Mouse (Mus musculus) brain, embryonic 14.5 days (tissue): ENCODE data around the gene Brox. TPM values are rescaled to one million over a fixed set of nuclear protein-coding genes. Genes with fewer than 3 reads are reported as not detected.

Experiments
- DNase-seq: peaks from one replicate; pipeline ENCODE4 v3.0.0-alpha.2; 2011; ENCODE audit warnings: low read depth
- CTCF ChIP-seq: fragments of 200-500 bp; IDR thresholded peaks from 2 replicates; pipeline ENCODE4 v1.5.1; 2012; ENCODE audit warnings: inconsistent platforms, mild to moderate bottlenecking, moderate library complexity, borderline replicate concordance; ENCODE audit not compliant: insufficient read depth, insufficient read length; ENCODE audit errors: extremely low read depth
- POLR2A ChIP-seq: fragments of 200-500 bp; IDR thresholded peaks from 2 replicates; pipeline ENCODE4 v1.6.1; 2012; ENCODE audit warnings: mild to moderate bottlenecking, inconsistent platforms, borderline replicate concordance; ENCODE audit not compliant: poor library complexity, insufficient read depth, insufficient read length, severe bottlenecking; ENCODE audit errors: extremely low read depth
- polyA plus RNA-seq: library from polyadenylated mRNA; depleted of rRNA; stranded (reverse); fragments of >200 nt; gene quantifications from 2 replicates; pipeline ENCODE4 v1.2.3, GENCODE M21; 2012

Brox gene
- polyA plus RNA-seq, 1 experiment: 82.1 TPM

GRCm38 (mm10) chr1:183308476-183308875 is 11.4 kb upstream of the Brox start:
- no peak for TF ChIP-seq CTCF
- no peak for TF ChIP-seq POLR2A

DNA sequence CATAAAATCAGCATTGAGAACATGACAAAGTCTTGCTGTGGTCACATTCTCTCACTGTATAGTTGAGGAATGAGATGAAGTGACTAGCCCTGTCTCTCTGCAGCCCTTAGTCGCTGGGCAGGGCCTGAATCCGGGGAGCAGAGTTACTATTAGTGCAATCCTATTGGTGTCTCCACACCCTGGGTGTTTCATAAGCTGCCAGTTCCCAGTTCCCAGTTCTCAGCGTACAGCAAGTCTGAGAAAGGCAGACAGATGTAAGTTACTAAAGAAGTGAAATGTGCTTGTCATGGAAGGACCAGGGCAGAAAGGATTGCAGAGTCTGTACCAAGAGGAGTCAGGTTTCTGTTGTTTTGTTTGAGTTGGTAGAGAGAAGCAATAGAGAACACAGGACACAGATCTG is 10.5 kb upstream of the Brox start:
- TF ChIP-seq CTCF (no peak), POLR2A (no peak)

More at GRCm38 (mm10) chr1:183308476-183308875, 11.4 kb upstream of the Brox start:
- DNase-seq: no peak

DNA sequence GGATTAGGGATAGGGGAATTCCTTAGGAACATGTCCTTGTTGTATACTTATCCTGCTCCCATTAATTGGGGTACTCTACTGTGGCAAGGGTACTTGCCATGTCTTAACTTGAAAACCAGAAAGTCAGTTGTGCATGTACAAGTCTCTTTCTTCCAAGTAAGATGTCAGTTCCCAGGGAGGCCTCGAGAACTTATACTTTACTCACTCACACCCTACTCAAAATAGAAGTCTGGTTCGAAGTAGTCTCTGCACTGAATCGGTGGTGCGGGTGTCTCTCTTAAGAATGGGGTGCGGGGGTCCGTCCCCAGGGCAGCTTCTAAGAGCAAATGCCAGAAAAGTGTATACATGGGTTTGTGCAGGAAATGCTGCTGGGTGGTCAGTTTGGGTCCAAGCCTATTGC is 2.1 kb upstream of the Brox start:
- DNase-seq: peak; percentile 92
- TF ChIP-seq POLR2A: no peak
- no peak for TF ChIP-seq CTCF

More for the DNA sequence above, 10.5 kb upstream of the Brox start:
- no peak for DNase-seq

DNA sequence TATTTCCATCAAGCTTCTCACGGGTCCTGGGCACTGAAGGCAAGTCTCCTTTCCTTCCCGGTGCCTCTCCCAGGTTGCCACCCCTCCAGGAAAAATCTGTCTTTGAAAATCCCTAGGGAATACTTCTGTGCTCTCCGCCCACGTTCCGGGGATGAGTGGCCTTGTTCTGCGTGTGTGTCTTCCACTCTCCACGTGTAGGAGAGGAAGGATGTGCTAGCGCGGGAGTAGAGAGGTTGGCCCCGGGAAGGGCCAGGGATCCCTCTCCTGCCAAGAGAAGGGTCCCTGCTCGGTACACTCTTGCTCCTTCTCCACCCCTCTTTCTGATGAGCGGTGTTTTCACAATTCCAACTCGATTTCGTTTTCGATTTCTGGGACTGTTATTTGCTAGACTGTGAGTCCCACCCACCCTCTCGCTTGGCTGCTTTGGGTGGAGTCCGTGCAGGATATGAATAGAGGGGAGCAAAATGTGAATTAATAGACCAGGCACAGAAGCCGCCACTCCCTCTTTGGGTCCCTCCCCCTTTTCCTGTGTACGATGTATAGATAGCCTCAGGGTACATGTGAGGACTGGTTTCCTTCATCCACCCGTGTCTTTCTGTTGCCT is 919 bp upstream of the Brox start:
- no peak for TF ChIP-seq CTCF
- no peak for TF ChIP-seq POLR2A
- DNase-seq: peak; percentile 52

GRCm38 (mm10) chr1:183297473-183297885 is 410 bp upstream of the Brox start:
- DNase-seq: peak; percentile 60
- TF ChIP-seq POLR2A: no peak
- no peak for TF ChIP-seq CTCF

- no peak for DNase-seq
- TF ChIP-seq POLR2A (no peak), CTCF (no peak)
Observed at GRCm38 (mm10) chr1:183296465-183296864, 604 bp downstream of the Brox start, which contains the start of gene Aida. Gene Aida (plus strand): TSS chr1:183296590.

- no peak for DNase-seq
- TF ChIP-seq POLR2A (no peak), CTCF (no peak)
Observed at GRCm38 (mm10) chr1:183289576-183289975, 7.5 kb downstream of the Brox start.

- DNase-seq: no peak
- TF ChIP-seq POLR2A (no peak), CTCF (no peak)
Observed at GRCm38 (mm10) chr1:183288351-183288750, 8.7 kb downstream of the Brox start.

DNA sequence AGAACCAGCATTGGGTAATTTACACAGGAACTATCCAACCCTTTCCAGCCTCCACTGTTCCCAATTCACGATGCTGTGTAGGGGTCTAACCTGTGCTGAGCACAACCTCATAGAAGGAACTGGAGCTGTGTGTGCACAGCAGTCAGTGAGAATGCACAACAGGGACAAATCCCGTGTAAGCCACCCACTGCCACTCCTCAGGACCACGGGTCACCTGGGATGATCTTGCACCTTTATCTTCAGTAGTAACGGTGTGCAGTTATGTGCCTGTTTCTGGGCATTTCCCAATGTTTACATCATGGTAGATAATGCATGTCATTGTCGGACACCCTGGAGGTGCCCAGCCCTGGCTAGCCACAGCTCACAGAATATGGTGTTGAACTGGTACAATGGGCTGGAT is 21.3 kb downstream of the Brox start:
- no peak for TF ChIP-seq POLR2A
- TF ChIP-seq CTCF: no peak
- no peak for DNase-seq

- TF ChIP-seq POLR2A: no peak
- no peak for TF ChIP-seq CTCF
- no peak for DNase-seq
Observed at GRCm38 (mm10) chr1:183274385-183274784, 22.7 kb downstream of the Brox start.

GRCm38 (mm10) chr1:183272867-183273818 is 23.9 kb downstream of the Brox start:
- TF ChIP-seq POLR2A: no peak
- peak; percentile 57; the same call in 1 of the 2 replicates for TF ChIP-seq CTCF
- peak; percentile 80 for DNase-seq

- TF ChIP-seq POLR2A (no peak), CTCF (no peak)
- DNase-seq: no peak
Observed at GRCm38 (mm10) chr1:183267666-183268065, 29.4 kb downstream of the Brox start.
